Mouse (Mus musculus) gonadal fat pad, adult 2 months (tissue): ENCODE data around the gene Aanat. TPM values are rescaled to one million over a fixed set of nuclear protein-coding genes. Genes with fewer than 3 reads are reported as not detected.
"Not testable (repeated sequence)": the region's sequence is repeated elsewhere in the genome, so short reads cannot be mapped to it uniquely, and the experiment has no call there.

Source experiments
- DNase-seq: peaks from one replicate; pipeline ENCODE4 v3.0.0-alpha.2; 2012; ENCODE audit warnings: low read depth
- polyA plus RNA-seq: library from polyadenylated mRNA; depleted of rRNA; stranded (reverse); fragments of >200 nt; gene quantifications from 2 replicates; pipeline ENCODE4 v1.2.3, GENCODE M21; 2012; rRNA removed

Gene Aanat
- polyA plus RNA-seq, 1 experiment, result not detected

DNA sequence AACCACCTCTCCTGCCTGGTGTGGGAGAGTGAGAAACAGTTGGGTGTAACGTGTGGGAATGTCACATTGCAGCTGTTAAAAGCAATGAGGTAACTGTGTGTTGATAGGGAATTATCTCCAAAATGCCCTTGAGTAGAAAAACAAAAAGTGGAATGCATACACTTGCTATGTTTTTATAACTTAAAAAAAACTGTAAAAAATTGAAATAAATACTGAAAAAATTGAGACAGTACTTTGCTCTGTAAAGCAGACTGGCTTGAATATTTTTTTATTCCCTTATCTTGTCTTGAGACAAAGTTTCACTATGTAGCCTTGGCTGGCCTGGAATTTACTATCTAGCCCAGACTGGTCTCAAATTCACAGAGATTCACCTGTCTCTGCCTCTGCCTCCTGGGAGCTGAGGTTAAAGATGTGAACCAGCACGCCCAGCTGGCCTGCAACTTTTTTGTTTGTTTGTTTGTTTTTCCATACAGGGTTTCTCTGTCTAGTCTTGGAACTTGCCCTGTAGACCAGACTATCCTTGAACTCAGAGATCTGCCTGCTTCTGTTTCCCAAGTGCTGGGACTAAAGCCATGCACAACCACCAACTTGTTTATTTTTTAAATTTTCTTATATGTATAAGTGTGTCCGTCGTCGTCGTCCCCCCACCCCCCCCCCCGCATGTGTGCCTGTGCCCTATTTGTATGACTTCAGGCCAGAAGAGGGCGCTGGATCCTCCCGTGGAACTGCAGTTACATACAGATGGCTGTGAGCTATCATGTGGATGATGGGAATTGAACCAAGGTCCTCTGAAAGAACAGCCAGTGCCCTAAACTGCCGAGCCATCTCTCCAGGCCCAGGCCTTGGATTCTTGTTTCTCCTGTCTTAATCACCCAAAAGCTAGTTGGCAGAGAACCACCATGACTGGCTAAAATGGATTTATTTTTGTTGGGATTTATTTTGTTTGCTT, 41.1 kb downstream of the Aanat start:
- no peak for DNase-seq

DNA sequence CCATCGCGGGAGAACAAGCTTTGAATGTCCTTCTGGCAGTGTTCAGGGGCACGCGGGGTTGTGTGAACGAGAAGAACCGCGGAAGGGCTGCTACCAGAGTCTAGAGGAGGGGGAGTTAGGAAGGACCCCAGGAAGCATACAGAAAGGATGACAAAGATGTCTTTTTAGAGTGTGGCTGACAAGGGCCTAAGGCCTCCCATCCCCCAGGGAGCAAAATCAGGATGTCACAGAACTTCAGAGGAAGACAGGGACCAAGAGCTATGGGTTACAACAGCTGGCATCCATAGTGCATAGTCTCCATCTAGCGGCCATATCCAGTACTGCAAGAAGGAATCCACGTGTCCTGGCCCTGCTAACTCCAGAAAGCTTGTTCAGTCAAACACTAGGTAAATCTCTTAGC, 42.5 kb downstream of the Aanat start:
- no peak for DNase-seq

DNA sequence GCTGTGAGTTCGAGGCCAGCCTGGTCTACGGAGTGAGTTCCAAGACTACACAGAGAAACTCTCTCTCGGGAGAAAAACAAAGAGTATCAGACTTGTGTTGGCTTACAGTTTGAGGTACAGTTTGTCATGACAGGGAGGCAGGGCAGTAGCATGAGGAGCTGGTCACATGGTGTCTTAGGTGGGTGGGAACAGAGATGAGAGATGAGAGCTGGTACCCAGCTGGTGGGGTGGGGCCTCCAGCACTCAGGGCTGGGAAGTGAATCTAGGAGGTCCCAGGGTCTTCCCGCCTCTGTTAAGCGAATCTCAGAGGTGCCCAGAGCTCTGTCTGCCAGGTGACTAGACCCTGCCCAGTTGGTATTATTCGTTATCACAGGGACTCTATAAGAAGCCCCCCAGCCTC, 43.2 kb downstream of the Aanat start:
- no peak for DNase-seq

DNA sequence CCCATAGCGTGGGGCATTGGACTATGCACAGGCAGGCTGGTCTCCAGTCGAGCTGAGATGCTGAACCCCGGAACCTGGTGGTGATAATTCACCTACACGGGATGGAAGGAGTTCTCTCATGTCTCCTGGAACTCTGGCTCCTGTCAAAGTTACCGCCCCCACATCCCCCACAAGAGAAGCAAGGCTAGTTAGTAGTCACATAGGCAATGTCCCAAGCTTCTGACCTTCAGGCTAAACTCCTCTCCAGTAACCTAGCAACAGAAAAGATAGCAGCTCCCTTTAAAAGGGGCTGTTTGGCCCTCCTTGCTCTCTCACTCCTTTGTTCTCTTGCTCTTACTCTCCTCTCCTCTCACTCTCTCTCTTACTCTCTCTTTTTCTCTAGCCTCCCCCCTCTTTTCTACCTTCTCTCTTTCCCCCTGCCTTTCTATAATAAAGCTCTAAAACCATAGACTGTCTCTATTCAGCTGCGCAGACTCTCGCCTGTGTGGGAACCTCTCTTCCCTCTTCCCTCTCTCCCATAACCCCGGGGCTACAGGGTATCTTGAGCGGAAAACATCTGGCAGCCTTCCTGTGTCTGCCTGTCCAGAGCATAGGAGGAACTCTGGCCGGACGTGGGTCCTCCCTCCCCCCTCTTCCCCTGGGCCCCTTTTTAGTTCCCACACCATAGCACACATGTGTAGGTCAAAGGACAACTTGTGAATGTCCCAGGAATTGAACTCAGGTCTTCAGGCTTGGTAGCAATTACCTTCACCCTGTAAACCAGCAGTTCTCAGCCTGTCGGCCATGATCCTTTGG, 44.1 kb downstream of the Aanat start:
- DNase-seq, result no peak

GRCm38 (mm10) chr11:116632962-116633361, 46.7 kb downstream of the Aanat start:
- DNase-seq, result no peak

DNA sequence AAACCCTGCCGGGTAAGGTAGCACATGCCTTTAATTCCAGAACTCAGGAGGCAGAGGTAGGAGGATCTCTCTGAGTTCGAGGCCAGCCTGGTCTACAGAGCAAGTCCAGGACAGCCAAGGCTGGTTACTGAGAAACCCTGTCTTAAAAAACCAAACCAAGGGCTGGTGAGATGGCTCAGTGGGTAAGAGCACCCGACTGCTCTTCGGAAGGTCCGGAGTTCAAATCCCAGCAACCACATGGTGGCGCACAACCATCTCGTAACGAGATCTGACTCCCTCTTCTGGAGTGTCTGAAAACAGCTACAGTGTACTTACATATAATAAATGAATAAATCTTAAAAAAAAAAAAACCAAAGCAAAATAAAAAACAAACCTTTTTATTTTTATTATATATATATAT, 50.4 kb downstream of the Aanat start:
- not testable (repeated sequence) for DNase-seq

GRCm38 (mm10) chr11:116641168-116641567, 54.9 kb downstream of the Aanat start:
- DNase-seq, result no peak

- DNase-seq, result no peak
These were observed 55.5 kb downstream of the Aanat start for GRCm38 (mm10) chr11:116641731-116642130.

DNA sequence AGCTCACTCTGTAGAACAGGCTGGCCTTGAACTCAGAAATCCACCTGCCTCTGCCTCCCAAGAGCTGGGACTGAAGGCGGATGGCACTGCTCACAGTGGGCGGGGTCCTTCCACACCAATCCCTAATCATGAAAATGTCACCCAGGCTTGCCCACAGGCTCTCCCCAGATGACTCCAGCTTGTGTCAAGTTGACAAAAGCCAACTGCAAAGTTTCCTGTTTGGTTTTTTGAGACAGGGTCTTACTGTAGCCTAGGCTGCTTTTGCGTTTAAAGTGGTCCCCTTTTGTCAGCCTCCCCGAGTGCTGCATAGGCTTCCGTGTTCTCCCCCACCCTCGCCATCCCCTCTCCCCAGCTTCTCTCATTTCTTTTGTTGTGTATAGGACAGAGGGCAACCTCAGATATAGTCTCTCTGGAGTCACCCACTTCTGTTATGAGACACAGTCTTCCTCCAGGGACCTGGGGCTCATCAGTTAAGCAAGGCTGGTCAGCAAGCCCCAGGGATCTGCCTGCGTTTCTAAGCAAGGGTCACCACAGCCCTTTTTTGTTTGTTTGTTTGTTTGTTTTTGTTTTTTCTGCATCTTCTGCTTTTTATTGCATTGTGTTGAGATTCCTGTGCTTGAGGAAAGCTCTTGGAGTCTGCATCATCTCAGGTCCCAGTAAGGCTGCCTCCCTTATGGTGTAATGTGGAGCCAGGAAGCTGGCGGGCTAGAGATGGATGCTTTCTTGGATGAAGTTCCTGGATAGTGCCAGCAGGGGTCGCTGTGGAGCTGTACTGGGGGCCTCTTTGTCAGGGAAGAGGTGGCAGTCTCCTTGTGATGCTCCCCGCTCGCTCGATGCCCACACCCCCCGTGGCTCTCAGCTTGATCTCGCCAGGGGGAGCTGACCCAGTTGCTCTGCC, 56.7 kb downstream of the Aanat start:
- no peak for DNase-seq

DNA sequence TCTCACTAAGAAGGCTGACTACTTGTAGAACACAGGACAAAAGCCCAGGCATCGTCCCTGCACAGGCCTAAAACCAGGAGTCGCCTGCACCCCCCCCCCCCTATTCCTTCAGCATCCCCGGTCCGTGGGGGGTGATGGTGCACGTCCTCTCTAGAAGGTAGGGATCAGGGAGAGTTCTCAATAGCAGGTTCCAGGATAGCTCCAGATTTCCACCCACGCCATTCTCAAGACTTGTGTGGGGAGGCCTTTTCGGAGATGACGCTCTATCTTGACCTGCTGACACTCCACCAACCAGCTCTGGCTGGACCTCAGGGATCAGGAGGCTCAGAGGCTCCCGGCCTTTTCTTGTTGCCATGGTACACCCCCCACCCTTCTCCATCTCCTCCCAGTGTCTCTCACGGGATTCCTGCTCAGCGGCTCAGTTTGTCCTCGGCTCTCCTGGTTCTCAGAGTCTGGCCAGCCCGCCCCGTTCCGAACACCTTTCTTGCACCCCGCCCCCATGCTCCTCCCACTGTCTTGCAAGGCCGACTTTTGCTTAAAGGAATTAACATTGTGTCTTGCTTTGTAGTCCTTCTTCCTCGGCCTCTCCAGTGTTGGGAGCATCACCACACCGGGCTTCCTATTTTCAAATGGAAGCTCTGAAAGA, 57.5 kb downstream of the Aanat start:
- no peak for DNase-seq

GRCm38 (mm10) chr11:116644225-116645112, 58.2 kb downstream of the Aanat start:
- DNase-seq, result no peak

DNA sequence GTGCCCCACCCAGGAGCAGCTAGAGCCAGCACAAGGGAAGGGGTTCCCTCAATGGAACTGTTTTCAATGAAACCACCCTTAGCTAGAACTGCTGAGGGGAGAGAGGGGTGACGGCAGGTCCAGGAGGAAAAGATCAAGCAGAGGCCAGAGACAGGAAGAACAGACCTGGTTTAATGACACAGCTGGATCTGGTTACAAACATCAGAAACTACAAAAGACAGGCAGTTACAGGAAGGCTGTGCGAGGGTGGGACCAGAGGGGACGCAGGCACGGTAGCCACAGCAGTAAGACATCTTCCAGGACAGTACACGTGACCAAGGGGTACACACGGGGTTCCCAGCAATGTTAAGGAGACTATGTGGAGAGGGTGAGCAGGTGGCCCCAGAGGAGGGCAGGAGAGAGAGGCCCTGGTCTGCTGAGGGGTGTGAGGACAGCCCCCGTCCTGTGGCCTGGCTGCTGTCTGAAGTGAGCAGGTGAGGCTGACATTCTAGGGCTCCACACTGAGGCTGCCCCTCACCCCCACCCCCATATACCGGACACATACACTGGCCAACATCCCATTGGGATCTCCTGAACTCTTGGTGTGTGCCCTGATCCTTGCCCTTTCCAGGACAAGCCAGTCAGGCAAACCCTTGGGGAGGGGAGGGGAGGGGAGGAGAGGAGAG, 59.3 kb downstream of the Aanat start:
- no peak for DNase-seq

- no peak for DNase-seq
These were observed 59.9 kb downstream of the Aanat start for GRCm38 (mm10) chr11:116646136-116646535.

DNA sequence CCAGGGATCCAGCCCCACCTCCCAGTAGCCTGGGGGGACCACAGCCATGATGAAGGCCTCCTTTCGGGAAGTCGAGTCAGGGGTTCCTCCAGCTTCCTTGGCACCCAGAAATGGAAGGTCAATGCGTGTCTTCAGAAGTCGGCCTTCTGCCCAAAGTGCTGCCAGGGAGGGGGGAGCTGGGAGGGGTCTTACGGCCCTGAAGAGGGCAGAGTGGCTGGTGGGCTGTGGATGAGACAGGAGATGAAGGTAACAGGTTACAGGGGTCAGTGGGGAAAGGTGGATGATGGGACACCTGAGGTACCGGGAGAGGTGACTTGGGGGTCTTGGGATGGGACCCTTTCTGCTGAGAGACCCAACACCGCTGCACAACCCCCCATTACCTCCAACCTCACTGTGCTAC, 60.5 kb downstream of the Aanat start:
- no peak for DNase-seq

Other genes starting within 250 kb of the Aanat start
- gene Rnf157, start 173.4 kb upstream of the Aanat start, polyA plus RNA-seq, result 12.5 and 16.1 TPM in 2 replicates
- gene Ubald2, start 152.3 kb upstream of the Aanat start, polyA plus RNA-seq, result 110 and 127 TPM in 2 replicates
- gene Qrich2, start 120.2 kb upstream of the Aanat start, polyA plus RNA-seq, result 1.2 and 3.0 TPM in 2 replicates
- gene Prpsap1, start 92.2 kb upstream of the Aanat start, polyA plus RNA-seq, result 64.2 and 89.9 TPM in 2 replicates
- gene Sphk1, start 55.5 kb upstream of the Aanat start, polyA plus RNA-seq, result 29.1 and 37.2 TPM in 2 replicates
- 20.5 and 21.5 TPM in 2 replicates for gene Ube2o, start 5.0 kb upstream of the Aanat start, polyA plus RNA-seq
- 29.9 and 33.8 TPM in 2 replicates for gene Rhbdf2, start 40.6 kb downstream of the Aanat start, polyA plus RNA-seq
- 1.7 and 1.9 TPM in 2 replicates for gene Prcd, start 67.1 kb downstream of the Aanat start, polyA plus RNA-seq
- 50.3 and 55.4 TPM in 2 replicates for gene Cygb, start 67.9 kb downstream of the Aanat start, polyA plus RNA-seq
- 0.57 TPM in 1 of 2 replicates, not detected in the other for gene St6galnac1, start 189.1 kb downstream of the Aanat start, polyA plus RNA-seq
- 13.9 and 31.5 TPM in 2 replicates for gene Mxra7, start 241.6 kb downstream of the Aanat start, polyA plus RNA-seq